Mouse (Mus musculus) kidney, postnatal 4 days (tissue): ENCODE measurements around the gene Rhoj.
A peak's percentile ranks its signal among the peaks of the same experiment; 100 is the strongest.
"Not testable (repeated sequence)": the region's sequence is repeated elsewhere in the genome, so short reads cannot be mapped to it uniquely, and the experiment has no call there.

Experiments
- DNase-seq, 2 experiments: peaks; one replicate each; pipeline ENCODE4 v3.0.0; 2021; ENCODE audit warnings: mixed read lengths in 2 of 2

The Rhoj gene

DNA sequence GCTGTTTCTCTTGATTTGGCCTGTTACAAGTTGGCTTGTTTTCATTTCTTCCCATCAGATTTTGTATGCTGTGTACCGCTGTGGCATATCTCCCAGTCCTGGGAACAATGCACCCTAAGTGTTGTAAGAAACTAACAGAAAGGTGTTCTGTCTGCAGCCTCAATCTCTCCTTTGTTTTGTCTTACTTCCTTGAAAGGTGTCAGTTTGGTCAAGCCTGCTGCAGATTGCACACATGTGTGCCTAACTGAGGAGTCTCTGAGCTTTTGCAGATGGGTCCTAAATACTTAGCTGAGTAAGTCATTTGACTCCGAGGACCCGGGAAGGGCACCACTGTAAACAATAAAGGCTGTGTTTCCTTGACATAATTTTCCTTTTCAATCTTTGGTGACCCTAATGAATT is 88.5 kb downstream of the Rhoj start:
- DNase-seq, result no peak

DNA sequence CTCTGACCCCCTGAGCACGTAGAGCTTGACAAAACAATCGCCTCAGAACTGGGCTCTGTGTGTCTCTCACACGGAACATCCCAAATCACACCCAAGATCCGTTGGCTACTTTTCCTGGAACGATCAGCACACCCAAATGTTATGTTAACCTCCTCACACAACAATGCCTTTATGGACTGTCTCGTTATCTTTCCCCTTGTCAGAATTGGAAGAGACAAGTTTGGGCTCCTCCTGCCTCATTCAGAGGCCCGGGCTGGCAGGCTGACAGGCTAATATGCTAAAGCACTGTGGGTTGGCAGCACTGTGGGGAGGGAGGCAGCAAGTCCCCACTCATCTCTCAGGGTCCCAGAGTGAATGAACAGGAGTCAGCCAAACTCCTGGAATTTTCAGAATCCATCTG is 89.0 kb downstream of the Rhoj start:
- DNase-seq, result no peak

DNA sequence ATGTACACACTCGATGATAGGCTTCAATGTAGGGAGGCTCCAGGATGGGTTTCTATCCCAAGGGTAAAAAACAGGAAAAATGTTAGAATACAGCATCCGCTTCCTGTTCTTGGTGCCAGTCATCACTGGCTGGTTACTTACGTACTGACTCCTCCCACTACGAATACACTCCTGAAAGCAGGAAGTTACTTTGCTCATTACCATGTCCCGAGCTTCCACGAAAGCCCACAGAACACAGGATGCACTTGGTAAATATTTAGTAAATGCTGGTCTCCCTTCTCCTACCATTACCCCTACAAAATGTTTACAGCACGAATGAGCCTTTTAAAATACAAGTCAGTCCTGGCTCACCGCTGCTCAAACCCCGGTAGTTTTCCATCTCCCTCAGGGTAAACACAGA is 104.8 kb downstream of the Rhoj start:
- no peak for DNase-seq

DNA sequence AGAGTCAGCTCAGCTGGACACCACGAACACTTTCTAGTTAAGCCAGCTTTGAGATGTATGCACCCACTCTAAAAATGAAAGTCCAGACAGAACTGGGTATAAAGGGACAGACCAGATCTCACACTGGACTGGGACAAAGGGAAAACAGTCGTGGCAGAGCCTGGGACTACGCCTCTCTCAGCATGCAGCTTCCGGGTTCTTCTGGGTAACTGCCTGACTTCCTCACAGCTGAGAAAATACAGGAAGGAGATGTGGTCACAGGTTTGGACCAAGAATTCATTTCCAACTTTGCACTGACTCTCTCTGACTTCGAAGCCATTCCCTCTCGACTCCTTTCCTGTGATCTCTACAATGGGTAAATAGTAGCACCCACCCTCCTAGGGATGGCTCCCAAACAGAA is 106.9 kb downstream of the Rhoj start:
- DNase-seq, result no peak

DNA sequence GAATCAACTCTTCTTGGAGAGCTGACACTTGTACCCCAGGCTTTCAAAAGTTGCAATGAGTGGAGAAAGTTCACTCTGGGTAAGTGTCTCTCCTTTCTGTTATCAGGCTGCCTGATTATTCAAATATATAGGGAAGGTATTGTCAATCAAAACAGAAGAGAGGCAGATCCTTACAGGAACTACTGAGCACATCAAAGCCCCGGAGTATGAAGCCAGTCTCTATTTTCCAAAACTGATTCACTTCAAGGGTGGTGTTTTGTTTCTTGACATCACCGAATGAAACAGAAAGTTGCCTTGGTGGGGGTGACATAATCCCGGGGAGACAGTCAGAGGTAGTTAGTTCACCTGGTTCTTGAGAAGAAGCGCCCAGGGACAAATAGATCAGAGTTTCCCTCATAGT is 108.6 kb downstream of the Rhoj start, which contains the start of gene Gphb5:
Gphb5 (minus strand) TSS at position 101 of the 400 bp plus-strand sequence.
- DNase-seq, result no peak

DNA sequence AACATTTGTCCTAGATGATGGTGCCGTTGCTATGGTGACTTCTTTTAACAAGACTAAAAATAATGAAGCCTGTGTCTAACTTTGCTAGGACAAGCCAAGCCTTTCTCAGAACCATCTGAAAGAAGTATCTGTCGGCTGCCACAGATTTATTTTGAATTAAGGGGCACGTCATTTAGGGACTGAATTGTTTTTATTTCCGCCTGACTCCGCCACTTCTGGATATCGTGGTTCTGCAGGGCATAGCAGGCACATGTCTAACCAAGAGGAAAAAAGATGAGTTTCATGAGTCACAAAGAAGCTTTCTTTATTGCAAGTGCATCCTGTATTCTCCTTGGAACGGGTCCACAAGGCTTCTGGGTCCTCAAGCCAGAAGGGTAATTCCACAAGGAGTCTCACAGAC is 116.2 kb downstream of the Rhoj start:
- DNase-seq, result no peak

DNA sequence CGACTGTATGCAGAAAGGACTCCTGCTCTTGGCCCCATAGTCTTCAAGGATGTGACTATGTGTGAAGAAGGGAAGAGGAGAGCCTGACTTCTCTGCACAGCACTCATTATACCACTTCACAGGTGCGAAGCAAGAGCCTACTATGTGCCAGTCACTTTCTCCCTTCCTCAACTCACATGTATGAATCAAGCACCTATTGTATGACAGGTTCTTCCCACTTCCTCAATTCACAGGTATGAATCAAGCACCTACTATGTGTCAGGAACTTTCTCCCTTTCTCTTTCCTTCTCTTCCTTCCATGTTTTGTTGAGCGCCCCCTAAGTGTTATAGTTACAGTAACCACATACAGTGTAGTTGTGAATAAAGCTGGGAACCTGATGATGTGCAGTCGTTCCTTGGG is 116.7 kb downstream of the Rhoj start:
- no peak for DNase-seq

DNA sequence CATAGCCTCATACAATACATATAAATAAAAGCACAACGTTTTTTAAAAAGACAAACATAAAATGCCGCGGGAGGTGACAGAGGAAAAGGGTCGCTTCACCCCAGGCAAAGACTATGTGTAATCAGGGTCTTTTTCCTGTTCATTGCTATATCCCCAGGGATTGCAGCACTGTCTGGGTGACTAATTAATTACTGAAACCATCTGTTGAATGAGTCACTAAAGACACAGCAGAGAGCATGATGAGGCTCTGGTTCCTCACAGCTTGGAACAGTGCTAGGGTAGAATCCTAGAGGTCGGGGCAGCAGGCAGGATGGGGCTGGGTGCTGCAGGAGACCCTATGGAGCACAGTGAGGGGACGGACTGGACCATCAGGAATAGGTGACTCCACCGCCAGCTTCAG is 117.8 kb downstream of the Rhoj start:
- DNase-seq, result no peak

DNA sequence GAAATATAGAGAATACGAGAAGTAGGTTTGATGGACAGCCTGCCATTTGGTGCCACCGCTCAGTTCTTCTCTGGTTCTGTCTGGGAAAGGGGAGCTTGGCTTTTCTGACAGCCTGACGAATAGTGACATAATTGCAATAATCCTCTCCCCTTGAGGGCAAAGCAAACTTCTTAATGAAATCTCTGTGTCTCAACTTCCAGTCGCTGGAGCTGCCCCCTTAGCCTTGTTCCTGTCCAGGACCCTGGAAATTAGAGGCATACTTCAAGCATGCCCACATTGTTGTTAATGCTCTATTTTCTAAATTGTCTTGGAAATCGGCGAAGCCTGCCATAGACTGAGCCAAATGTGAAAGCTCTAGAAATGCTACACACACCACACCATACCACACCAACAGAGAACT is 120.6 kb downstream of the Rhoj start:
- no peak for DNase-seq

DNA sequence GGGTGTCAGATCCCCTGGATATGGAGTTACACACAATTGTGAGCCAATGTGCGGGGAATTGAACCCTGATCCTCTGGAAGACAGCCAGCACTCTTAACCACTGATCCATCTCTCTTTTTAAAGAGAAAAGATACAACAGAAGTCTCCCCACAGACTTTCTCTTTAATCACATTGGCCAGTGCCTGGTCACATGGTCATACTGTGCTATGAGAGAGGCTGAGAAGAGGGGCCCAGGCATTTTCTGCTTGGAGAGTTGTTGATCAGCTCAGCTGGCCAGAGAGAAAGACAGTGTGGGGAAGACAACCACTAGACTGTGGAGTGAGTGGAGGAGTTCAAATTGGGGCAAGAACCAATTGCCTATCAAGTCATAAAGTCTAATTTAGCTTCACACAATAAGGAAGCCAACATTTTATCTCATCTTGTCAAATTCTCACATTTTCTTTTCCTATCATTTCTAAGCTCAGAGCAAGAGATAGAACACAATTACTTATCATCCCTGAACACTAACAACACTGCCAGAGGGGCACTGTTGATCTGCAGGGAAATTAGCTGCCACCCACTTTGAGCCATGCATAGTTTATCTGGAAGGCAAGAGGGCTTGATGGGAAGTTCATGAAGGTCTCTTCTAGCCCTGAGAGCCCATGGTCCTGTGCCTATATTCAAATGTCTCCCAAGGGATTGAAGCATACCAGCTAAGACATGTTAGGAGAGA is 121.7 kb downstream of the Rhoj start:
- no peak for DNase-seq

DNA sequence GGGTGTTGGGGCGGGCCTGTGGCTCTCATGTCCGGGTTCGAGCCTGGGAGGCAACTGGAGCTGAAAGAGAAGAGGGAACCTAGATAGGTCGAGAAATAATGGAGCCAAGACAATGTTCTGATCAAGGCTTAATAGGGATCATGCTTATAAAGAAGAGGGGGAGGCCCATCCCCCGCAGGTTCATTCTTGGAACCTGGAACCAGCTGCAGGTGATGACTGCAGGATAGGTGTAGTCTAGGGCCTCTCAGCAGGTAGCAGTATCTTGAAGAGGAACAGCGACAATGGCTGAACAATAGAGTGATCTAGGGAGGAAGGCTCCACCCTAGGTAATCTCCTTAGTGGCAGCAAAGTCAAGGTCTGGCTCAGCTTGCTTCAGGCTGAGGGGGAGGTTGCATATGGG is 124.3 kb downstream of the Rhoj start:
- DNase-seq, result not testable (repeated sequence)

DNA sequence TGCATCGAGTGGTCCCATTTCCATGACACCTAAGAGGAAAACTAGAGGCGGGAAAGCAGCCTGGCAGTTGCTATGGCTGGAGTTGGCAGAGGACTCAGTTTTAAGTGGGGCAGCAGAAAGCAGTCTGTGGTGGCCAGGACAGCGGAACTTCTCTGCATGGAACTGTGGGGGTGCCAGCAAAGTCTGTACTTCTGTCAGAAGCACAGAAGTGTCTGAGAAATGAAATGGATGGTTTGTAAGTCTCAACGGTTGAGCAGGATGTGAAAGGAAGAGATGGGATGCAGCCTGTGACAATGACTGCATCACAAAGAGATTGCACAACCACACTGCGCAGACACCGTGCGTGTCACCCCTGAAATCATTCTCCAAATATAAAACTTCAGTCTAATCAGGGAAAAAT is 138.1 kb downstream of the Rhoj start:
- DNase-seq, result no peak

DNA sequence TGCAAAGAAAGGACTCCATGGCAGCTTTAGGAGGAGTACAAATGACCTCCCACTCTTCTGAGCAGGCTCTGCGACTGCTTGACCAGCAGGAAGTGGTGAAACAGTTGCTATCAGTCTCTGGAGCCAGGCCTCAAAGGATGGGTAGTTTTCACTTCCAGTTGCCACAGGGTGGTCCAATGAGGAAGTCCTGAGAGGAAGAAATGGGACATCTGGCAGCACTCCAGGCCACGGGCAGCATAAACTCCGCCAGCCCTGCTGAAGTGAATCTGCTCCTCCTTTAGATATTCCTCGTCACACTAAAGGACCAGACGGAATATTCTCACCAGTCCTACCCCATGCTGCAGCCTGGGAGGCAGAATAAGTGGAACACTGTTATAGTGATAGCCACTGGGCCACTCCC is 140.8 kb downstream of the Rhoj start:
- peak; percentile 50 to 60 for DNase-seq

DNA sequence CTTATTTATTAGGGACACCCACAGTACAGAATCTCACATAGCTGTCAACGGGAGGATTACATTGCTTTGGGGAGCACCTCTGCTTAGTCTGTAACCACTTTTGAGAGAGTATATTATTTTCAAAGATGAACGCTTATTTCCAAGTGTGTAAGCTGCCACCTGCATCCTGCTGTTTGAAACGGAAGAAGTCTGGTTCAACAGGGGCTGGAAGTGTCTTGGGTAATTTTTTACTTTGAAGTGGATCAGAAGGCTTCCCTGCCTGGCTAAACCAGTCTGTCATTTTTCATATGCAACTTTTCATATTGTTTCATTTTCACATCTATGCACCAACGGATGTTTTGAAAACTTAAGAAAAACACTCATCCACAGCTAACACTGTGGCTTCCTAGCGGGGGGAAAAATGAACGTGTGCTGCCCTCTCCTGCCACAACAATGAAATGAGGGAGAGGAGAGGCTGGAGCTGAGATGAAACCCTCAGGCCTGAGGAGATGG is 141.4 kb downstream of the Rhoj start:
- DNase-seq, result peak; percentile 28 to 39

DNA sequence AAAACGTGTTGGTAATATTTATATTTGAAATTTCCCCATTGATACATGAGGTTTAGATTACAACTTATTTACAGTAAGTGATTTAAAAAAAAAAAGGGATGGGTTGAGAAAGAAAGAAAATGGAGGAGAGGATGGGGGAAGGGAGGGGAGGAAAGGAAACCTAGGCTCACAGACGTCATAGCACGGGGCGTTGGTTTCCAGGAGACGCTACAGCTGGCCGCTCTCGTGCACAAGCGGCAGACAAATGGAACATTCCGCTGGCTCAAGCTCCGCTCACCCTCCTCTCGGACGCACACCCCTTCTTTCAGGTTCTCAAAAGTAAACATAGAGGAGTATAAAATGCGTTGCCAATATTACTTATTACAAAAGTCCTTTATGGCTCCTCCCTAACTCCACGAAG is 141.9 kb downstream of the Rhoj start:
- peak; percentile 31 to 47 for DNase-seq

DNA sequence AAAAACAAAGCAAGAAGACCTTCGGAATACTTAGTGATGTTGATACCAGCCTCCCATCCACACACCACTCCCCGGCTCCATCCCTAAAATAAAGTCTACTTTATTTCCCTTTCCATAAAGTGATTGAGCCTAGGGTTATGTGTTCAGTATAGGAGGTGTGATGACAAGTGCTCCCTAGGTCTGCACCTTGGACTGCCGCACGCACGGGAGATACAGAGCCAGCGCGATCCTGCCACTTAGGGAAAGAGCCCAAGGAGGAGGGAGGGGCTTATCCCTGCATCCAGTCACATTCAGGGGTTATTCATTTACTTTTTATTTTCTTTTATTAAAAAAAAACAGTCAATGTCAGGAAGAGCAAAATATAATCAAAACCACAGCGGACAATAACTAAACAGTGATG is 142.5 kb downstream of the Rhoj start:
- DNase-seq, result no peak
